Mouse (Mus musculus): ENCODE results near the gene Gm30083.

The Gm30083 gene

DNA sequence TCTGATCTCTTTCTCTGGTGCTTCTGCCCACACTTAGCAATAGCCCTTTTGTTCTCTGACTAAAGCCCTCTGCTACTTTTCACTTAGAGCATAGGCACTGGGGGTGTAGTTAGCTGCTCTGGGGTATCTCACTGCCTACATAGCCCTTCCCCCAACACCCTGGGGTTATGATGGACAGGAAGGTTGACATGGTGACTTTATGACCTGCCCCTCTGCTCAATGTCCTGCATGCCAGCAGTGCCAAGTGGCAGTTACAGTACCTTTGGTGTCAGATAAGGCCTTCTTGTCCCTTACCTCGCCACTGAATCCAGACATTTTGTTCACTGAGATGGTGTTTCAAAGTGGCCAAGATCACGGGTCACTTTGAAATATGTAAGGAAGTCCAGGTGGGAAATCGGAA is at the start of gene Gm30083:
Gene Gm30083, minus strand, starts transcription at position 120 of the 400 bp plus-strand sequence.
- DNase-seq (ENCODE audit: low read depth) = no peak

DNA sequence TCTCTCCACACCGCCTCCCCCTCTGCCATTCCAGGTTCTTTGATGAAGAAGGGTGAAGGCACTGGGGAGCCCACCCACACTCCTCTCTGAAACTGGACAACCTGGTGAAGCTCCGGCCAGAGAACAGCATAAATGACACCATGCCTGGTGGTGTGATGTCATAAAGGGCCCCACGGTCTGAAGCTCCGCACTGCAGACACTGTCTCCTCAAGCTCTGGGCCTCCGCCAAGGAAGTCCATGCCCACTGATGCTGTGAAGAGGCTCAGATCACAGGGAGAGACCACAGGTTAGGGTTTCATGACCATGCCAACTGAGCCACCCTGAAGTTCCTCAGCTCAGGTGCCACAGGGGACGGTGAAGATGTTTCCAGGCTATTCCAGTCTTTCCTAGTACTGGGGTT is 37.5 kb upstream of the Gm30083 start, which contains the start of gene Antxrl:
Gene Antxrl, plus strand, starts transcription at position 192 of the 400 bp plus-strand sequence.
- DNase-seq (ENCODE audit: low read depth) = no peak

DNA sequence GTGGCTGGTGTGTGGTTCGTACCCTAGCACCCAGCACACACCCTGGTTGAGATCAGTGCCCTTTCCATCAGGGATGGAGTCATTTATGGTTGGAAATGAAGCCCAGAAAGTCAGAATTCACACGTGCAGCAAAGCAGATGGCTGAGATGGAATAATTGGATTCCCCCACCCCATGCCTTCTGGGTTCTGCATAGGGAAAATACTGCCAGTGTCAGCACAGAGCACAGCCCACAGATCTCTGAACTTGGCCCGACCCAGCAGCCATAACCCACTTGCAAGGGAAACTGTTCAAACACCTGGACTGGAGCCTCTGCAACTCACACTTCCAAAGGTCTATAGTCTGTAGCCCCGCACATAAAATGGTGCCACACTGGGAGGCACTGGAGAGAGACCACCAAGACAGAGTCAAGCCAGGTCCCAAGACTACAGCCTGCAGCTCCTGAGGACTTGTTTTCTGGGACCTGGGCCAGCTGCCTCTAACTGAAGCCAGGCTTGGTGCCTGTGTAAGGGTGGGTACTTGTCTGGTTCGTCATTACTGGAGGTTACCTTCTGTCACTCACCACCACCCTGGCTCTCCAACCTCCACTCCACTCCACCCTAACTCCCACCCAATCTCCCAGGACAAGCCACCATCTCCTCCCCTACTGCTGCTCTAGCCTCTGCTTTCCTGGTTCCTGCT is 35.3 kb upstream of the Gm30083 start:
- no peak for DNase-seq (ENCODE audit: low read depth)

- no peak for DNase-seq (ENCODE audit: low read depth)
These were observed 28.4 kb upstream of the Gm30083 start for GRCm38 (mm10) chr14:34043341-34043740.

DNA sequence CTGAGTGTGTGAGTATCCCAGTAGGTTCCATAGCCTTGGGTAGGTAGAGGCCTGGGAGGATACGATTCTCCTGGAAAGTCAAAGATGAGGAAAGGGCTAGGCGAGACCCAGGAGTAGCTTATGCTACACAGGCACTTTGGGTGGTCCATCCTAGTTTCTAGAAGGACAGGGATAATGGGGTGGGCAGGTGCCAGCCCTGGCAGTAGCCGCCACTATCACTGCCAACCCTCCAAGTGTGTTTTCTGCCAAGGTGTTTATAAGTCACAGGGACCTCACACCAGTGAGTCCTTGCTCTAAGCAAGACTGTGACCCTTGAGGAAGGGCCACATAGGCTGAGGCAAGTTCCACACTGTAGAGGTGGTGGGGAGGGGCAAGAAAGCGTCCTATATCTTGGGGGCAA is 26.3 kb upstream of the Gm30083 start:
- DNase-seq (ENCODE audit: low read depth) = no peak

DNA sequence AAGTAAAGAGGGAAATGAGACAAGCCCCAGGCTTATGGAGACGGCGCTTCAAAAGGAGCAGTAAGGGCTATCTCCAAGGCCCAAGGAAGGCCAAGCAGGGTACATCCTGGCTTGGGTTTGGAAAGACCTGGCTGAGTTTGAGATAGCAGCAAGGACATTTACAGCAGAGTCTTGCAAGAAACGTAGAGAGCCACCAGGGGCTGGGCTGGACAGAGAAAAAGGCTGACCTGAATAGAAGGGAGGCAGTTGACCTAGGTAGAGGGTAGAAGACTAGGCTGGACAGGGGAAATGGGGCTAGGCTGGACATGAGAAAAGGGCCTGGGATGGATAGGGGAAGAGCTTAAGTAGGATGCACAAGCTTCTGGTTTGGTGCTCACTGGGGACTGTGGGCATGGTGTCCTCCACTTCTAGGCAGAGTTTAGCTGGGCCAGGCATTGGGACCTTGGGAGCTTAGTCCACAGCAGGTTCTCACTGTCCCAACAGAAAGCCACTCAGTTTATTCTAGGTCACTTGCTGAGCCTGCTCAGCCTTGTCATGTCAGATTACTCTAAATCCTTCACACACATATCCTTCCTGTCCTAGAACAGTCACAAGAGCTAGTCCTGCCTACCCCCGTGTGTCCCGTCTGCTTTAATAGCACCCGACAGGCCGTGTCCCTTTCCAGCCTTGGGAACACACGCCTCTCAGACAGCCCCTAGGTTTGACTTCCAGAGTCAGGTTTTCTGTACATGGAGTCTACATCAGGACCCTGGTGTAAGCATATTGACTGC is 19.0 kb upstream of the Gm30083 start:
- no peak for DNase-seq (ENCODE audit: low read depth)

- DNase-seq (ENCODE audit: low read depth) = no peak
These were observed 11.7 kb upstream of the Gm30083 start for GRCm38 (mm10) chr14:34026710-34027109.

- DNase-seq (ENCODE audit: low read depth) = no peak
These were observed 2.0 kb upstream of the Gm30083 start for GRCm38 (mm10) chr14:34016938-34017337.

DNA sequence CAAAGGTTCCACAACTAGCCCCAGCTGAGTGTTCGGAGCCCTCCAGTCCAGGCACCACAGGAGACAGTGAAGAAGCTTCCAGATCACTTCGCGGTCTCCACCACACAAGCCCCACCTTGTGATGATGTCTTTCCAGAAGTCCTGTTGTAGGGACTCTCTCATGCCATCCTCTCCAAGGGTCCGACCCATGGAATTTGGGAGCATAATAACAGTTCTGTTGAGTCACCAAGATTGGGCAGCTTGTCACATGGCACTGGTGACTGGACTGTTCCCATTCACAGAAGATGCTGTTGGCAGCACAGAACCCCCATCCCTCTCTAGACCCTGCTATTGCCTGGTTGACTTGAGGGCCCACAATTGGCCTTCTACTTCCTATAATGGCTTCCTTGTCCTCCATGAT is 1.4 kb upstream of the Gm30083 start, which contains the start of gene Gm5460:
Gene Gm5460, plus strand, starts transcription at position 378 of the 400 bp plus-strand sequence.
- DNase-seq (ENCODE audit: low read depth) = no peak

GRCm38 (mm10) chr14:34002358-34002757 is 12.6 kb downstream of the Gm30083 start:
- no peak for DNase-seq (ENCODE audit: low read depth)

DNA sequence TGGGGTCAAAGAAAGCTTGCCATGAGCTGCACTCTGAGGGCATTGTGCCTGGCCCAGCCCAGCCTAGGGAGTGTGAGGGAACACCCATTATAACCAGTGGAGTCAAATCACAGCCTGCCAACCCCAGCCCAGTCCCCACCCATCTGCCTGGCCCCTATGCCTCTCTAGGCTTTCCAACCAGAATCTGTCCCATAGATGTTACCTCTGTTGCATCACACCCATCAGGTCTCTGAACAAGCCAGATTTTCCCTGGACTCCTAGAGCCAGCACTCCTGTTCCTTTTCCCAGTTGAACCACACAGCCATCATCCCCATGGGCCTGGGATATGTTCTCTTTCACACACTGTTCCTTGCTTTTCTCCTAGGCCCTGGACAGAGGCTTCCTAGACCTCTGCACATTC is 13.5 kb downstream of the Gm30083 start:
- DNase-seq (ENCODE audit: low read depth) = no peak

GRCm38 (mm10) chr14:34000076-34000475 is 14.9 kb downstream of the Gm30083 start:
- no peak for DNase-seq (ENCODE audit: low read depth)

DNA sequence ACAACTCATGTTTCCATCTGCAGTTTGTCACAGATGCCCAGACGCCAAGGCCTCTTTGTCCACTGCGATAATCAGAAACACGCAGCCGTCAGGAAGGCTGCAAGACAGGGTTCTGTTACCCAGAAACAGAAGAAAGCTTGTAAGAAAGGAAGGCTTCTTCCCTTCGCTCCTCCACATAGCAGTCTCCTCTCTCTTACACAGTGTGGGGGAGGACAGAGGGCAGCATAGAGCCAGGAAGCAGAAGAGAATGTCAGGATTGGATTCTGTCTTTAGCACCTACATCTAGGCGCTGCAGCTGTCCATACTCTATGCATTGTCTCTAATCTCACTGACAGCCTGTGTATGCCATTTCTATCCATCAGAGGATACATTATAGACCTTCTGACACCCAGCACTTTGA is 17.6 kb downstream of the Gm30083 start:
- no peak for DNase-seq (ENCODE audit: low read depth)

DNA sequence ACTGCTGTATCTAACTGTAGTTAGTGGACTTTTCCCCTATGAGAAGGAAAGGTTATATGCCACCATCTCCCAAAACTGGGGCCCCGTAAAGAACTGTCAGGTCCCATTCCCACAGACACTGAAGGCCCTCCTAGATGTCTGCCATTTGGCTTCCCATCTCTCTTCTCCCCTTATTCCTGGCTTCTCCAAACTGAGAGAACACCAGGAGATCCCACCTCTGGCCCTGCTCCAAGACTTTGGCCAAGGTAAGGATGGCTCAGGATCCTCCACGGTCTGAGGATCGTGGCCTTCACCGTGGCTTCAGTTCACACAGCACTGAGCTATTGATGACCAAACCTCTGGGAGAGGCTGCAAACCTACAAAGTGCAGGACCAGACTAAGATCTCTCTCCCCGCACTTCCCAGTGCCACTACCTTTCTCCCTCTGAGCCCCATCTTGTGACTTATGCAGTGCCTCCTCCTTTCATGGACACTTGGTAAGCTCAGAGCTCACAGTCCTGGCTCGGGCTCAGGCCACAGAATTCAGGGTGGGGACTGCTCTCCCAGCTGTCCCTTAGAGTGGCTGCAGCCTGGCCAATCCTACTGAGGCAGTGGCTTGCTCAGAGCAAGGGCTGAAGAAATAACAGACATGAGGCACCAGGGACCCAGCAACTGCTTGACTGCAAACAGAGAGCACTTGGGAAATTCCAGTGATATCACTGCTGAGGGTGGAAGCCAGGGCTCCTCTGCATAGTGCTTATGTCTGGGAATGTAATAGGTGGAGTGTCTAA is 21.3 kb downstream of the Gm30083 start:
- no peak for DNase-seq (ENCODE audit: low read depth)

GRCm38 (mm10) chr14:33993051-33993450 is 21.9 kb downstream of the Gm30083 start:
- DNase-seq (ENCODE audit: low read depth) = no peak

DNA sequence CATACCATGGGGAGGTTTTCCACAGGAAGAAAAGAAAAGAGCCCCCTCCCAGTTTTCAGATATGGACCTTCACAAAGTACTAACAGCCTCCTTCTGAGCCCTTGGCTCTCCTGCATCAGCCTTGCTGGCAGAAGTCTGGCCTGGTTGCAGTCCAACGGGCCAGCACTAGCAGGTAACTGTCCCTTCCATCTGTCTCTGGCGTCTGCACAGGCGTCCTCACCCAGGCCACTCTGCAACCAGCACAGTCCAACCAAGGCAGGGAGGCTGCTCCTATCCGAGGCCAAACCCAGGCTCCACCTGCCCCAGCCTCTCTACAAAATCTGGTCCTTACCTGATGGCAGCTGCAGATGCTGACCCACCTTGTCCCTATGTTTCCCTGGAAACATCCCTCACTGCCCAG is 23.0 kb downstream of the Gm30083 start:
- DNase-seq (ENCODE audit: low read depth) = no peak

DNA sequence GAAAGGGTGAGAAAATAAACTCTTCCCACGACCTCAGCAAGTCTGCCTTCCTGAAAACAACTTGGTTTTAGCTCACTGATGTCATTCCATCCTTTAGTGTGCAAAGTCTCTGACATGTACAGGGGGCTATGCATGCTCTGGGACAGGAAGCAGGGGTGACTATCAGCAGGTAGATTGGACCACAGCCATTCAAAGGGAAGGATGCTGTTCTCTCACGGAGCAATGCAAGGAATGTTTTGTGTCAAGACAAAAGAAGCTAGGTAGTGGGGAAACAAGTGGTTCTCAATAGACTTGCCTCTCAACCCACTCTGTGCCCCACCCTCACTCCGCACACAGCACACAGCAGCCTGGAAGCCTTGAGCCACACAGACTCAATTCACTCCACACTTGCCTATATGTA is 25.8 kb downstream of the Gm30083 start:
- DNase-seq (ENCODE audit: low read depth) = no peak

- DNase-seq (ENCODE audit: low read depth) = no peak
These were observed 36.4 kb downstream of the Gm30083 start, which contains the start of gene Zfp488 for GRCm38 (mm10) chr14:33978604-33979059. TSS of gene Zfp488 (minus strand) at chr14:33978764.

DNA sequence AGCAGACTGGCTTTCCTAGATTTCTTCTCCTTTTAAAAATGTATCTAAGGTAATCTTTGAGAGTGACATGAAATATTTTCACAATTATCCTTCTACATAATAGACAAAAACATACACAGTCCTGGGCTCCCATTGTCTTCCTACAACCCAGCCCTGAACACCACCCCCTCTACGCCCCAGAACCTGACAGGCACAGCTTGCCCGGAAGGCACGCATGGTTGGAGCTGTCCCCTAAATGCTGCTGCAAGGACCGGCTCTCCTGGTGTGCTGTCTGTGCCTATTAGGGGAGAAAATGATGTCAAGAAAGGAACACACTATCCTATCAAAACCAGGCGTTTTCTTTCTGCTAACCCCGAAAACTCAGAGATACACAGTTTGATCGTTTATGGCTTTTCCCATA is 37.2 kb downstream of the Gm30083 start:
- no peak for DNase-seq (ENCODE audit: low read depth)

DNA sequence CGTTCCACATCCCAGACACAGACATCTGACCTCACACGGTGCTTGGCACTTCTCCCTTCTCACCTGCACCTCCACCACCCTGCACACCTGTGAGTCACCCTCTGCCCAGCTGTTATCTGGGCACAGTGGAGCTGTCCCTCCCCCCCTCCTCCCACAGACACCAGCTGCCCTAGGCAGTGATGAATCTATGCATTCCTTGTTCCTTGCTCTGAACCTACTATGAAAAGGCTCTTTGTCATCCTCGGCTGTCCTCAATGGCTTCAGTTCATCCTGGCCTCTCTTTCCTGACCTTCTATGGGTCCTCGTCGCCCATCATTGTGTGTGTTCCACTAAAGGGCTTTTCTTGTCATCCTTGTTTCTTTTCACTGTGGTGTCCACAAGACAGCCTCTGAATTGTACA is 40.2 kb downstream of the Gm30083 start:
- DNase-seq (ENCODE audit: low read depth) = no peak

GRCm38 (mm10) chr14:33972679-33973078 is 42.3 kb downstream of the Gm30083 start:
- DNase-seq (ENCODE audit: low read depth) = peak; percentile 2

DNA sequence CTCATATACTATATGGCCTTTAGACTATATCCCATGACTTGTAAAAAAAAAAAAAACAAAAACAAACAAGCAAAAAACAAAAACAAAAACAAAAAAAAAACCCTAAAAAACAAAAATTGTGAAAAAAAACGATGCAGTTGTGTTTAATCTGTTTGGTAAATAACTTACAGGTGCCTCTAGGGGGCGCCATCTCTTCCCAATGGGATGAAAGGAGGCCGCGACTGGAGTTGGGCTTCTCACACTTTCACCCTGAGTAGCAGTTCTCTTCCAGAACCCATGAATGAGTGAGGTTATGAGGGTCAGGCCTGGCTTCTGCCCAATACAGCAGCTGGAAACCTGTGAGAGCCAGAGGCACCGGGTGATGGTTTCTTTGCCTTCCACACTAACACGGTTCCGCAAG is 49.3 kb downstream of the Gm30083 start:
- DNase-seq (ENCODE audit: low read depth) = peak; percentile 4

Data from NIH3T3 (cell line).